Mouse (Mus musculus) lung, postnatal 0 days (tissue): Measurements from ENCODE around the gene Clns1a. TPM values are rescaled to one million over a fixed set of nuclear protein-coding genes. Genes with fewer than 3 reads are reported as not detected.
A peak's percentile ranks its signal among the peaks of the same experiment; 100 is the strongest.

Experiments
- ATAC-seq: fragments of 200-750 bp; cut with Nextera tagmentation; 2 replicates; pipeline ENCODE4 v1.8.0; 2017; ENCODE audit warnings: moderate library complexity
- DNase-seq: peaks from one replicate; pipeline ENCODE4 v3.0.0-alpha.2; 2016; ENCODE audit warnings: low spot score
- H3K27ac ChIP-seq: fragments of 300-500 bp; sonication (generic); 2 replicates; pipeline ENCODE4 v1.5.1; 2014; ENCODE audit warnings: antibody characterized with exemption, mild to moderate bottlenecking, low read length, mixed read lengths
- H3K27me3 ChIP-seq: fragments of 300-500 bp; sonication (generic); replicated peaks from 2 replicates; pipeline ENCODE4 v1.6.1; 2014; ENCODE audit warnings: low read length, mixed read lengths; ENCODE audit not compliant: insufficient read depth
- H3K36me3 ChIP-seq: fragments of 300-500 bp; sonication (generic); 2 replicates; pipeline ENCODE4 v1.6.1; 2014; ENCODE audit warnings: low read length, mixed read lengths; ENCODE audit not compliant: insufficient read depth
- H3K4me1 ChIP-seq: fragments of 300-500 bp; sonication (generic); 2 replicates; pipeline ENCODE4 v1.6.1; 2014; ENCODE audit warnings: antibody characterized with exemption, low read depth, low read length, mixed read lengths; ENCODE audit not compliant: insufficient read depth
- H3K4me2 ChIP-seq: fragments of 300-500 bp; sonication (generic); replicated peaks from 2 replicates; pipeline ENCODE4 v1.6.1; 2014; ENCODE audit warnings: low read depth, mild to moderate bottlenecking, low read length, moderate library complexity, mixed read lengths
- H3K4me3 ChIP-seq: fragments of 300-500 bp; sonication (generic); 2 replicates; pipeline ENCODE4 v1.5.1; 2014; ENCODE audit warnings: low read depth, low read length
- H3K9ac ChIP-seq: fragments of 300-500 bp; sonication (generic); replicated peaks from 2 replicates; pipeline ENCODE4 v1.6.1; 2014; ENCODE audit warnings: low read depth, mild to moderate bottlenecking
- H3K9me3 ChIP-seq: fragments of 300-500 bp; sonication (generic); 2 replicates; pipeline ENCODE4 v1.6.1; 2016; ENCODE audit warnings: low read length, mixed read lengths
- CTCF ChIP-seq: IDR thresholded peaks from 2 replicates; pipeline ENCODE4 v1.5.1; 2016; ENCODE audit warnings: antibody characterized with exemption, mild to moderate bottlenecking
- EP300 ChIP-seq: IDR thresholded peaks from 2 replicates; pipeline ENCODE4 v1.6.1; 2016; ENCODE audit warnings: antibody characterized with exemption, mild to moderate bottlenecking, control low read depth
- WGBS: fragments of 180-500 bp; shearing (Covaris S2); extraction: QIAGEN DNeasy Blood & Tissue Kit; methylation state at CpG from one replicate; pipeline ENCODE4 v1.1.7; 2014; 5-methylcytosine and 5-hydroxymethylcytosine counted together
- polyA plus RNA-seq: library from polyadenylated mRNA; unstranded; fragments of >200 nt; fragmentation: Nextera tagmentation; extraction: Ambion mirVana; gene quantifications from 2 replicates; pipeline ENCODE4 v1.2.1, GENCODE M21; 2015

The Clns1a gene
- polyA plus RNA-seq, 1 experiment from 2014 or later = 73.3 TPM

DNA sequence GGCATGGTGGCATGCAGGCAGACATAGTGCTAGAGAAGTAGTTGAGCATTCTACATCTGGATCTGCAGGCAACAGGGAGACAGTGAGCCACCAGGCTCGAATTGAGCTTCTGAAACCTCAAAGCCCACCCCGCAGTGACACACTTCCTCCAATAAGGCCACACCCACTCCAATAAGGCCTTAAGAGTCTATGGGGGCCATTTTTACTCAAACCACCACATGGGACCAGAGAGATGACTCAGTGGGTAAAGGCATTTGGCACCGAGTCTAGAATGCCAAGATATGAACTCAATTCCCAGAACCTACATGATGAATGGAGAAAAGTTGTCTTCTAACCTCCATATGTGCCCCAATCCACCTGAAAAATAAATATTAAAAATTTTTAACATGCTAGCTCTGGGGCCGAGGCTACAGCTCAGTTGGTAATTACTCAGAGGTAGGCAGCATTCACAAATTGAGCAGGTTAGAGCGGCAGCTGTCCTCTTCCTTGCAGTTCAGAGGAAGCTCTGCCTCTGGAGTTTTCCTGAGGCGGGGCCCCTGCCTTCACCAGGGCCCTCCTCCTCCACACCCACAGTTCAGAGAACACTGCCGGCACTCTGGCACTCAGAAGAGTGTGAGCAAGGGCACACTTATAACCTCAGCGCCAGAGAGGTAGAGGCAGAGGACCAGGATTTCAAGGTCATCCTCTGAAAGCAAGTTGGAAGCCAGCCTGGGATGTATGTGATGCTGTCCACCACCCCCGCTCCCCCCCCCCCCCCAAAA is 70.2 kb downstream of the Clns1a start:
- H3K9me3 ChIP-seq = no peaks in the 10 kb centered on the region
- H3K27ac ChIP-seq = no peak overlapping the region
- ATAC-seq = no peak
- no peak overlapping the region for H3K9ac ChIP-seq
- no peaks in the 10 kb centered on the region for H3K4me1 ChIP-seq
- no peak overlapping the region for H3K4me3 ChIP-seq
- no peaks in the 10 kb centered on the region for H3K36me3 ChIP-seq
- no peak for TF ChIP-seq EP300
- TF ChIP-seq CTCF = no peak
- 58% methylated on average over 9 of the region's 9 CpGs for WGBS
- no peaks in the 10 kb centered on the region for H3K27me3 ChIP-seq
- no peak overlapping the region for H3K4me2 ChIP-seq
- no peak for DNase-seq

DNA sequence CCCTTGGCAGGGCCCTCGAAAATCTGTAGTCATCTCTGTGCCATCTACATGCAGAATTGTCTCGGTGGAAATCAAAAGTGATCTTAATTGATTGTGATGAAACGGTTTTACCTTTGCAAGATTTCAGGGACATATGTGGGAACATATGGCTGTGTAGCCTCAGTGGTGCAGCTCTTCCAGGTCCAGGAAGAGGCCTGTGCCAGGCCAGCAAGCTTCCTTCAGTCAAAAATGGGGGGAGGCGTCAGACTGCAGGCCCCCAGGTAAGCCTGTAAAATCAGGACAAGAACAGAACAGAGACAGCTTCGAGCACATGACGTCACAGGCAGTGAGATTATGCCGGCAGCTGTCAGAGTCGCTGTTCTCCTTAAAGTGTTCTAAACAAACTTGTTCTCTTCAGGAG is 71.4 kb downstream of the Clns1a start:
- 46% methylated on average over 8 of the region's 8 CpGs for WGBS
- no peak overlapping the region for H3K4me2 ChIP-seq
- TF ChIP-seq EP300 (no peak), CTCF (no peak)
- ATAC-seq (no peak; the same call in 1 of the 2 replicates), DNase-seq (peak; percentile 21)
- H3K27ac ChIP-seq = no peak overlapping the region
- H3K9me3 ChIP-seq = no peaks in the 10 kb centered on the region
- no peaks in the 10 kb centered on the region for H3K27me3 ChIP-seq
- no peaks in the 10 kb centered on the region for H3K36me3 ChIP-seq
- H3K4me1 ChIP-seq = no peaks in the 10 kb centered on the region
- no peak overlapping the region for H3K4me3 ChIP-seq
- no peak overlapping the region for H3K9ac ChIP-seq

DNA sequence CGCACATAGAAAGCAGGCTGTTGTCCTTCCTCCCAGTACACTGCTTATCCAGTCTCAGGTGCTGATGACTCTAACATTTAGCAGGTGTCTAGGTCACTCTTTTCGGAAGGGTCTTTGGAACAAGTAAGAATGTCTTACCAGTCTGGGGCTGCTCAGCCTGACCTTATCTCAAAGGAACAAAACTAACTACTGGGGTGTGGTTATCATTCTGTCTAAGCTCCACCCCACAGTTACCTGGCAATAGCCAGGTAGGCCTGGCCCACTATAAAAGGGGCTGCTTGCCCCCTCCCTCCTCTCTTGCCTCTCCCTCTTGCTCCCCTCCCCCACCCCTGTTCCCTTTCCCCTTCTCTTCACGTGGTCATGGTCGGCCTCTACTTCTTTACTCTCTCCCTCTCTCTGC is 72.6 kb downstream of the Clns1a start:
- 75% methylated on average over 4 of the region's 4 CpGs for WGBS
- no peak for ATAC-seq
- Histone ChIP-seq H3K4me2 (no peak overlapping the region), H3K27me3 (no peaks in the 10 kb centered on the region), H3K4me3 (no peak overlapping the region), H3K4me1 (no peaks in the 10 kb centered on the region), H3K27ac (no peak overlapping the region), H3K9ac (no peak overlapping the region), H3K36me3 (no peaks in the 10 kb centered on the region), H3K9me3 (no peaks in the 10 kb centered on the region)
- DNase-seq = no peak
- no peak for TF ChIP-seq EP300
- no peak for TF ChIP-seq CTCF

Other genes with a start within 250 kb of the Clns1a start
- gene Kctd14, start 245.3 kb upstream of the Clns1a start, polyA plus RNA-seq = 4.8 and 6.7 TPM in 2 replicates
- gene Ints4, start 215.7 kb upstream of the Clns1a start, polyA plus RNA-seq = 19.8 and 21.2 TPM in 2 replicates
- 56.1 and 56.3 TPM in 2 replicates for gene Aamdc, start 117.1 kb upstream of the Clns1a start, polyA plus RNA-seq
- gene Rsf1, start 116.7 kb upstream of the Clns1a start, polyA plus RNA-seq = 16.2 and 17.4 TPM in 2 replicates
- gene Aqp11, start 41.7 kb downstream of the Clns1a start, polyA plus RNA-seq = 4.2 TPM in 2 replicates
- gene Pak1, start 91.9 kb downstream of the Clns1a start, polyA plus RNA-seq = 6.7 and 6.9 TPM in 2 replicates
- not detected in 2 replicates for gene Gdpd4, start 223.3 kb downstream of the Clns1a start, polyA plus RNA-seq